Mouse (Mus musculus): ENCODE data around the gene Grhl3. TPM values are rescaled to one million over a fixed set of nuclear protein-coding genes. Genes with fewer than 3 reads are reported as not detected.

The Grhl3 gene
- polyA plus RNA-seq, 1 experiment from 2014 or later: 6.8 TPM

- H3K4me2 ChIP-seq (ENCODE audit: low read depth, low read length): no peak overlapping the region
- WGBS: 85% methylated on average over 7 of the region's 7 CpGs
- no peak overlapping the region for H3K4me3 ChIP-seq (ENCODE audit: low read length)
- no peaks in the 10 kb centered on the region for H3K9me3 ChIP-seq (replicated peaks; ENCODE audit: control insufficient read depth, low read length)
- no peak for ATAC-seq (replicated peaks; ENCODE audit: extremely low read depth, insufficient read depth, low FRiP score)
- H3K9ac ChIP-seq (ENCODE audit: low read length): no peak overlapping the region
- no peaks in the 10 kb centered on the region for H3K27me3 ChIP-seq (ENCODE audit: control insufficient read depth, insufficient read depth, low read length)
- H3K36me3 ChIP-seq (ENCODE audit: control insufficient read depth, insufficient read depth): no peaks in the 10 kb centered on the region
- peaks cover 49% of the 10 kb centered on the region for H3K4me1 ChIP-seq (ENCODE audit: control insufficient read depth, insufficient read depth, low read length)
- no peak overlapping the region; the same call in 1 of the 2 replicates for H3K27ac ChIP-seq (ENCODE audit: low read length)
These were observed 27.4 kb downstream of the Grhl3 start for GRCm38 (mm10) chr4:135546008-135546407.

- Histone ChIP-seq H3K4me2 (ENCODE audit: low read depth, low read length) (peak overlapping the region; percentile 60), H3K9me3 (replicated peaks; ENCODE audit: control insufficient read depth, low read length) (no peaks in the 10 kb centered on the region), H3K4me3 (ENCODE audit: low read length) (peak overlapping the region; percentile 35), H3K27ac (ENCODE audit: low read length) (peak overlapping the region; percentile 49), H3K27me3 (ENCODE audit: control insufficient read depth, insufficient read depth, low read length) (no peaks in the 10 kb centered on the region), H3K4me1 (ENCODE audit: control insufficient read depth, insufficient read depth, low read length) (peaks cover 49% of the 10 kb centered on the region), H3K36me3 (ENCODE audit: control insufficient read depth, insufficient read depth) (no peaks in the 10 kb centered on the region), H3K9ac (ENCODE audit: low read length) (peak overlapping the region; percentile 61)
- ATAC-seq (replicated peaks; ENCODE audit: extremely low read depth, insufficient read depth, low FRiP score): peak; percentile 28; the same call in 1 of the 2 replicates
- 12% methylated on average over 8 of the region's 8 CpGs for WGBS
These were observed 28.3 kb downstream of the Grhl3 start for GRCm38 (mm10) chr4:135545080-135545511.

- no peak for ATAC-seq (replicated peaks; ENCODE audit: extremely low read depth, insufficient read depth, low FRiP score)
- Histone ChIP-seq H3K36me3 (ENCODE audit: control insufficient read depth, insufficient read depth) (no peaks in the 10 kb centered on the region), H3K27me3 (ENCODE audit: control insufficient read depth, insufficient read depth, low read length) (no peaks in the 10 kb centered on the region), H3K27ac (ENCODE audit: low read length) (peak overlapping the region; percentile 60), H3K9ac (ENCODE audit: low read length) (no peak overlapping the region), H3K4me1 (ENCODE audit: control insufficient read depth, insufficient read depth, low read length) (peaks cover 46% of the 10 kb centered on the region), H3K4me2 (ENCODE audit: low read depth, low read length) (no peak overlapping the region), H3K9me3 (replicated peaks; ENCODE audit: control insufficient read depth, low read length) (no peaks in the 10 kb centered on the region), H3K4me3 (ENCODE audit: low read length) (no peak overlapping the region)
- WGBS: 52% methylated on average over 2 of the region's 2 CpGs
These were observed 29.1 kb downstream of the Grhl3 start for GRCm38 (mm10) chr4:135544284-135544683.

- Histone ChIP-seq H3K4me2 (ENCODE audit: low read depth, low read length) (no peak overlapping the region), H3K4me3 (ENCODE audit: low read length) (no peak overlapping the region), H3K36me3 (ENCODE audit: control insufficient read depth, insufficient read depth) (no peaks in the 10 kb centered on the region), H3K9me3 (replicated peaks; ENCODE audit: control insufficient read depth, low read length) (no peaks in the 10 kb centered on the region), H3K4me1 (ENCODE audit: control insufficient read depth, insufficient read depth, low read length) (peaks cover 16% of the 10 kb centered on the region), H3K27me3 (ENCODE audit: control insufficient read depth, insufficient read depth, low read length) (no peaks in the 10 kb centered on the region; the same call in 1 of the 2 replicates), H3K27ac (ENCODE audit: low read length) (no peak overlapping the region), H3K9ac (ENCODE audit: low read length) (no peak overlapping the region)
- 69% methylated on average over 9 of the region's 9 CpGs for WGBS
- ATAC-seq (replicated peaks; ENCODE audit: extremely low read depth, insufficient read depth, low FRiP score): no peak
These were observed 33.4 kb downstream of the Grhl3 start for GRCm38 (mm10) chr4:135540057-135540456.

GRCm38 (mm10) chr4:135539056-135539455 lies 34.4 kb downstream of the Grhl3 start:
- no peaks in the 10 kb centered on the region for H3K36me3 ChIP-seq (ENCODE audit: control insufficient read depth, insufficient read depth)
- ATAC-seq (replicated peaks; ENCODE audit: extremely low read depth, insufficient read depth, low FRiP score): no peak
- no peak overlapping the region for H3K4me2 ChIP-seq (ENCODE audit: low read depth, low read length)
- no peak overlapping the region for H3K9ac ChIP-seq (ENCODE audit: low read length)
- no peaks in the 10 kb centered on the region for H3K9me3 ChIP-seq (replicated peaks; ENCODE audit: control insufficient read depth, low read length)
- H3K27me3 ChIP-seq (ENCODE audit: control insufficient read depth, insufficient read depth, low read length): no peaks in the 10 kb centered on the region; the same call in 1 of the 2 replicates
- H3K4me3 ChIP-seq (ENCODE audit: low read length): no peak overlapping the region
- no peak overlapping the region for H3K27ac ChIP-seq (ENCODE audit: low read length)
- 82% methylated on average over 12 of the region's 12 CpGs for WGBS
- peaks cover 7% of the 10 kb centered on the region for H3K4me1 ChIP-seq (ENCODE audit: control insufficient read depth, insufficient read depth, low read length)

- Histone ChIP-seq H3K27ac (ENCODE audit: low read length) (no peak overlapping the region), H3K9ac (ENCODE audit: low read length) (no peak overlapping the region), H3K4me2 (ENCODE audit: low read depth, low read length) (no peak overlapping the region), H3K36me3 (ENCODE audit: control insufficient read depth, insufficient read depth) (peaks cover 4% of the 10 kb centered on the region; the same call in 1 of the 2 replicates), H3K27me3 (ENCODE audit: control insufficient read depth, insufficient read depth, low read length) (no peaks in the 10 kb centered on the region; the same call in 1 of the 2 replicates), H3K9me3 (replicated peaks; ENCODE audit: control insufficient read depth, low read length) (peaks cover 8% of the 10 kb centered on the region), H3K4me1 (ENCODE audit: control insufficient read depth, insufficient read depth, low read length) (no peaks in the 10 kb centered on the region), H3K4me3 (ENCODE audit: low read length) (no peak overlapping the region)
- 98% methylated on average over 3 of the region's 3 CpGs for WGBS
- ATAC-seq (replicated peaks; ENCODE audit: extremely low read depth, insufficient read depth, low FRiP score): no peak
These were observed 38.4 kb downstream of the Grhl3 start for GRCm38 (mm10) chr4:135535021-135535420.

- Histone ChIP-seq H3K4me2 (ENCODE audit: low read depth, low read length) (no peak overlapping the region), H3K9ac (ENCODE audit: low read length) (no peak overlapping the region), H3K9me3 (replicated peaks; ENCODE audit: control insufficient read depth, low read length) (peaks cover 8% of the 10 kb centered on the region), H3K27ac (ENCODE audit: low read length) (no peak overlapping the region), H3K27me3 (ENCODE audit: control insufficient read depth, insufficient read depth, low read length) (no peaks in the 10 kb centered on the region; the same call in 1 of the 2 replicates), H3K4me3 (ENCODE audit: low read length) (no peak overlapping the region), H3K36me3 (ENCODE audit: control insufficient read depth, insufficient read depth) (peaks cover 4% of the 10 kb centered on the region; the same call in 1 of the 2 replicates), H3K4me1 (ENCODE audit: control insufficient read depth, insufficient read depth, low read length) (no peaks in the 10 kb centered on the region)
- 63% methylated on average over 6 of the region's 6 CpGs for WGBS
- no peak for ATAC-seq (replicated peaks; ENCODE audit: extremely low read depth, insufficient read depth, low FRiP score)
These were observed 40.4 kb downstream of the Grhl3 start for GRCm38 (mm10) chr4:135533001-135533400.

GRCm38 (mm10) chr4:135531771-135532613 lies 41.4 kb downstream of the Grhl3 start:
- H3K9ac ChIP-seq (ENCODE audit: low read length): no peak overlapping the region
- peaks cover 8% of the 10 kb centered on the region for H3K9me3 ChIP-seq (replicated peaks; ENCODE audit: control insufficient read depth, low read length)
- peaks cover 4% of the 10 kb centered on the region; the same call in 1 of the 2 replicates for H3K36me3 ChIP-seq (ENCODE audit: control insufficient read depth, insufficient read depth)
- no peak overlapping the region for H3K4me3 ChIP-seq (ENCODE audit: low read length)
- no peaks in the 10 kb centered on the region for H3K4me1 ChIP-seq (ENCODE audit: control insufficient read depth, insufficient read depth, low read length)
- ATAC-seq (replicated peaks; ENCODE audit: extremely low read depth, insufficient read depth, low FRiP score): no peak; the same call in 1 of the 2 replicates
- no peak overlapping the region for H3K4me2 ChIP-seq (ENCODE audit: low read depth, low read length)
- H3K27ac ChIP-seq (ENCODE audit: low read length): no peak overlapping the region
- no peaks in the 10 kb centered on the region; the same call in 1 of the 2 replicates for H3K27me3 ChIP-seq (ENCODE audit: control insufficient read depth, insufficient read depth, low read length)
- WGBS: 57% methylated on average over 9 of the region's 9 CpGs

- Histone ChIP-seq H3K4me2 (ENCODE audit: low read depth, low read length) (no peak overlapping the region), H3K9me3 (replicated peaks; ENCODE audit: control insufficient read depth, low read length) (peaks cover 8% of the 10 kb centered on the region), H3K27me3 (ENCODE audit: control insufficient read depth, insufficient read depth, low read length) (no peaks in the 10 kb centered on the region), H3K9ac (ENCODE audit: low read length) (no peak overlapping the region), H3K4me1 (ENCODE audit: control insufficient read depth, insufficient read depth, low read length) (0 out of 2 replicates have a peak, but pooled peaks cover 2% of the 10 kb centered on the region), H3K27ac (ENCODE audit: low read length) (no peak overlapping the region), H3K36me3 (ENCODE audit: control insufficient read depth, insufficient read depth) (peaks cover 4% of the 10 kb centered on the region; the same call in 1 of the 2 replicates), H3K4me3 (ENCODE audit: low read length) (no peak overlapping the region)
- WGBS: 88% methylated on average over 9 of the region's 9 CpGs
- ATAC-seq (replicated peaks; ENCODE audit: extremely low read depth, insufficient read depth, low FRiP score): no peak
These were observed 42.2 kb downstream of the Grhl3 start for GRCm38 (mm10) chr4:135531236-135531635.

Data from heart, embryonic 16.5 days (tissue).